Mouse (Mus musculus): Measurements from ENCODE around the gene Ltbp2. TPM values are rescaled to one million over a fixed set of nuclear protein-coding genes. Genes with fewer than 3 reads are reported as not detected.

Gene Ltbp2
- polyA plus RNA-seq, 1 experiment from 2014 or later: 0.87 TPM

GRCm38 (mm10) chr12:84912652-84913104, 36.3 kb upstream of the Ltbp2 start:
- no peaks in the 10 kb centered on the region for H3K9me3 ChIP-seq (ENCODE audit: control insufficient read depth)
- H3K36me3 ChIP-seq (ENCODE audit: control insufficient read depth, insufficient read depth): no peaks in the 10 kb centered on the region
- H3K9ac ChIP-seq (ENCODE audit: low read depth, low read length): no peak overlapping the region
- no peak for TF ChIP-seq CTCF (IDR thresholded peaks at IDR 0.05; ENCODE audit: low read depth)
- H3K4me3 ChIP-seq (ENCODE audit: low read depth, low read length): no peak overlapping the region
- H3K27ac ChIP-seq (ENCODE audit: low read depth, low read length): no peak overlapping the region; the same call in 1 of the 2 replicates
- H3K4me1 ChIP-seq (replicated peaks; ENCODE audit: control insufficient read depth, insufficient read depth, low read length): no peaks in the 10 kb centered on the region
- ATAC-seq: no peak
- no peak overlapping the region for H3K4me2 ChIP-seq (replicated peaks; ENCODE audit: low read depth)
- 80% methylated on average over 4 of the region's 4 CpGs for WGBS
- H3K27me3 ChIP-seq (replicated peaks; ENCODE audit: control insufficient read depth, insufficient read depth, low read length): no peaks in the 10 kb centered on the region

DNA sequence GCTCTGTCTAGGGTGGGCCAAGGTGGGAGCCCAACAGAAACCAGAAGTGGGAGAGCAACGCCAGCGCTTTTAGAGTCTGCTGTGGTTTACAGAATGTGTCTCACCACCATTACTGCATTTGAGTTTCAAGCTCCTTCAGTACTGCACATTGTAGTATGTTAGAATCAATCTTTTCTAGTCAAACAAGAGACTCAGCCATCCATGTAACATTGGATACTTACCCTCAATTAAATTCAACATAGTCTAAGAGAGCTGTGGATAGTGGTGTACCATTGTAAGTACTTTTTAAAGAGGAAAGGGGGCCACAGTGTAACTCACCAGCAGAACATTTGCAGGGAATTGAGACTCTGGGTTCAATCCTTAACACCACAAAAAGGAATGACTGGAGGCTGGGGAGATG, 35.3 kb upstream of the Ltbp2 start:
- no peaks in the 10 kb centered on the region for H3K36me3 ChIP-seq (ENCODE audit: control insufficient read depth, insufficient read depth)
- no peak overlapping the region for H3K4me2 ChIP-seq (replicated peaks; ENCODE audit: low read depth)
- no peaks in the 10 kb centered on the region for H3K9me3 ChIP-seq (ENCODE audit: control insufficient read depth)
- H3K4me1 ChIP-seq (replicated peaks; ENCODE audit: control insufficient read depth, insufficient read depth, low read length): no peaks in the 10 kb centered on the region
- no peak overlapping the region for H3K4me3 ChIP-seq (ENCODE audit: low read depth, low read length)
- no peak for ATAC-seq
- TF ChIP-seq CTCF (IDR thresholded peaks at IDR 0.05; ENCODE audit: low read depth): no peak
- H3K27ac ChIP-seq (ENCODE audit: low read depth, low read length): no peak overlapping the region
- H3K27me3 ChIP-seq (replicated peaks; ENCODE audit: control insufficient read depth, insufficient read depth, low read length): no peaks in the 10 kb centered on the region
- 86% methylated on average over 2 of the region's 2 CpGs for WGBS
- no peak overlapping the region for H3K9ac ChIP-seq (ENCODE audit: low read depth, low read length)

- Histone ChIP-seq H3K27ac (ENCODE audit: low read depth, low read length) (no peak overlapping the region), H3K4me3 (ENCODE audit: low read depth, low read length) (no peak overlapping the region), H3K9ac (ENCODE audit: low read depth, low read length) (no peak overlapping the region), H3K9me3 (ENCODE audit: control insufficient read depth) (no peaks in the 10 kb centered on the region), H3K4me2 (replicated peaks; ENCODE audit: low read depth) (no peak overlapping the region), H3K36me3 (ENCODE audit: control insufficient read depth, insufficient read depth) (no peaks in the 10 kb centered on the region), H3K4me1 (replicated peaks; ENCODE audit: control insufficient read depth, insufficient read depth, low read length) (no peaks in the 10 kb centered on the region), H3K27me3 (replicated peaks; ENCODE audit: control insufficient read depth, insufficient read depth, low read length) (no peaks in the 10 kb centered on the region)
- no peak for TF ChIP-seq CTCF (IDR thresholded peaks at IDR 0.05; ENCODE audit: low read depth)
- 92% methylated on average over 4 of the region's 4 CpGs for WGBS
- ATAC-seq: no peak
Measured at GRCm38 (mm10) chr12:84910066-84910465, 33.7 kb upstream of the Ltbp2 start.

DNA sequence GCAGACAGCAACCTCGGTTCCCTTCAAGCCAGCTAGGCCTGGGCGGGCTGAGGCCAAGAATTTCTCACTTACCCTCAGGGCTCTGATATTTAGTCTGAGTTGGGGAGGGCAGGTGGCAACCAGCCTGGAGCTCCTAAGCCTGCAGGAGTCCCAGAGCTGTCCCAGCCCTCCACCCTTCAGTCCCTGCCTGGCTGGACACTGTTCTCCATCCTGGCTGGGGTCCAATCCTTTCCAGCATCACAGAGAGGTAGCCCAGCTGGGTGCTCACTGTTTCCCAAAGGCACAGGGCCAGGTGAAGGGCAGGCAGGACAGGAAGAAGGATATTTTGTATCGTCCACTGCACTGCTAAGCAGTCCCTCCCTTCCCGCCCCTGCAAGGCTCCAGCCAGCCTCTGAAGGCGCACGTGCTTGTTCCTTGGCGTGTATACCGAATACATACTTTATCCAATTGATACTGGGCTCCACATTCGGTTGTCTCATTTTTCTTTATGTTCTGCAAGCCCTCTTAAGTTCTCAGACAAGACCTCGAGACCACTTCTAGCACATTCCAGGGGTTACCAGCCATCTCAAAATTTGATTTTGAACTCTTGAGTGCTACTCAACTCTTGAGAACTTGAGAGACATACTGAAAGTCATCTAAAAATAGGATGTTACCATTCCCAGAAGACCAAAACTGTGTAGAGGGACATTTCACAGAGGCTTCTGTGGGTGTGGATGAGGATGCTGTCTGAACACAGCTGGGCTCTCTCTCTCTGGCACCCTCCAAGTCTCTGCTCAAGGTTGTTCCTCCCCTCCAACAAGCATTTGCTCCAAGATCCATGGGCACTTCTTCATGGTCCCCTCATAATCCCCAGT, 31.5 kb upstream of the Ltbp2 start:
- no peak for TF ChIP-seq CTCF (IDR thresholded peaks at IDR 0.05; ENCODE audit: low read depth)
- Histone ChIP-seq H3K27ac (ENCODE audit: low read depth, low read length) (no peak overlapping the region), H3K36me3 (ENCODE audit: control insufficient read depth, insufficient read depth) (no peaks in the 10 kb centered on the region), H3K4me2 (replicated peaks; ENCODE audit: low read depth) (no peak overlapping the region), H3K9me3 (ENCODE audit: control insufficient read depth) (no peaks in the 10 kb centered on the region), H3K4me3 (ENCODE audit: low read depth, low read length) (no peak overlapping the region), H3K27me3 (replicated peaks; ENCODE audit: control insufficient read depth, insufficient read depth, low read length) (no peaks in the 10 kb centered on the region), H3K4me1 (replicated peaks; ENCODE audit: control insufficient read depth, insufficient read depth, low read length) (no peaks in the 10 kb centered on the region), H3K9ac (ENCODE audit: low read depth, low read length) (no peak overlapping the region)
- 0 out of 2 replicates have a peak, but pooled peaks have one; percentile 33 for ATAC-seq
- 63% methylated on average over 10 of the region's 10 CpGs for WGBS

DNA sequence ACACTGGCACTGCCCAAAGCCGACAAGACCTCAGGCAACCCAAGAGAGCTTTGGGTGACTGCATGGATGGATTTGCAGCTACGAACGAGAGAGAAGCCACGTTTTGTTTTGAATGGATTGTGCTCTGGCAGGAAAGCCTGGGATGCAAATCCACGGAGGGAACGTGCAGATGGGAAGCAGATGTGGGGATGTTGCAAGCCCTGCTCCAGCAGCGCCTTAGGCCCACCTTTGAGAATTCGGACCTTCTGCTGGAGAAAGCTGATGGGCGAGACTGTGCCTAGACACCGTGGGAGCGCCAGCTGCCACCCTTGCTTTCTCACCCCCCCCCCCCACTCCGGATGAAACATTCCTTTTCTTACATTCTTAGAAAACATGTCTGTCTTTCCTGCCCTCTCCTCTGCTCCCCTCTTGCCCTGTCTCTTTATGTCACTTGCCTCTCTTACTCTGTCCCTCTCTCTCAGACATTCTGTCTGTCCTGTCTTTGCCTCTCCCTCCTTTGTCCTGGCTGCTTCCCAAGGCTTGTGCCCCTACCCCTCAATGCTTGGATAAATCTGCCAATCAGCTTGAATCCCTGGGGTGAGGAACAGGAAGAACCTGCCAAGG, 30.8 kb upstream of the Ltbp2 start:
- ATAC-seq: no peak
- WGBS: 74% methylated on average over 12 of the region's 12 CpGs
- H3K4me3 ChIP-seq (ENCODE audit: low read depth, low read length): no peak overlapping the region
- H3K4me2 ChIP-seq (replicated peaks; ENCODE audit: low read depth): no peak overlapping the region
- no peaks in the 10 kb centered on the region for H3K36me3 ChIP-seq (ENCODE audit: control insufficient read depth, insufficient read depth)
- H3K27ac ChIP-seq (ENCODE audit: low read depth, low read length): no peak overlapping the region
- H3K27me3 ChIP-seq (replicated peaks; ENCODE audit: control insufficient read depth, insufficient read depth, low read length): no peaks in the 10 kb centered on the region
- H3K4me1 ChIP-seq (replicated peaks; ENCODE audit: control insufficient read depth, insufficient read depth, low read length): no peaks in the 10 kb centered on the region
- TF ChIP-seq CTCF (IDR thresholded peaks at IDR 0.05; ENCODE audit: low read depth): no peak
- no peaks in the 10 kb centered on the region for H3K9me3 ChIP-seq (ENCODE audit: control insufficient read depth)
- H3K9ac ChIP-seq (ENCODE audit: low read depth, low read length): no peak overlapping the region

- 58% methylated on average over 7 of the region's 7 CpGs for WGBS
- Histone ChIP-seq H3K4me1 (replicated peaks; ENCODE audit: control insufficient read depth, insufficient read depth, low read length) (no peaks in the 10 kb centered on the region), H3K27ac (ENCODE audit: low read depth, low read length) (no peak overlapping the region), H3K4me3 (ENCODE audit: low read depth, low read length) (no peak overlapping the region), H3K36me3 (ENCODE audit: control insufficient read depth, insufficient read depth) (no peaks in the 10 kb centered on the region), H3K9ac (ENCODE audit: low read depth, low read length) (no peak overlapping the region), H3K4me2 (replicated peaks; ENCODE audit: low read depth) (no peak overlapping the region), H3K27me3 (replicated peaks; ENCODE audit: control insufficient read depth, insufficient read depth, low read length) (no peaks in the 10 kb centered on the region), H3K9me3 (ENCODE audit: control insufficient read depth) (no peaks in the 10 kb centered on the region)
- ATAC-seq: no peak
- TF ChIP-seq CTCF (IDR thresholded peaks at IDR 0.05; ENCODE audit: low read depth): no peak
Measured at GRCm38 (mm10) chr12:84904399-84904798, 28.1 kb upstream of the Ltbp2 start.

Data from intestine, postnatal 0 days (tissue).